Mouse (Mus musculus) gastrocnemius, postnatal 14 days (tissue): ENCODE measurements around the gene Upf2. TPM values are rescaled to one million over a fixed set of nuclear protein-coding genes. Genes with fewer than 3 reads are reported as not detected.

Experiments
- DNase-seq: peaks from one replicate; pipeline ENCODE4 v3.0.0; 2021; ENCODE audit warnings: mixed read lengths
- intact Hi-C: fragments of 180-260 bp; cut with DNase I; formaldehyde crosslinking; loops from one replicate; pipeline ENCODE4 v1.15.1; 2025; ENCODE audit warnings: low total_unique reads
- long read RNA-seq, 2 experiments: library from polyadenylated mRNA; stranded (forward); transcript quantifications; one replicate each; pipeline ENCODE4 v2.0.0; 2021
- total RNA-seq, 2 experiments: library from RNA; stranded (reverse); gene quantifications; 2 replicates each; pipeline ENCODE4 v1.2.3; 2021

Gene Upf2
- total RNA-seq = 10 to 100 TPM; 12.1 to 12.8 TPM
- long read RNA-seq, experiment 1, full-length matches to known transcripts = 5 of 9 reads
- long read RNA-seq, experiment 1, partial matches to known transcripts = 1 of 9 reads
- long read RNA-seq, experiment 1, other reads (novel, unspliced or antisense) = 3 of 9 reads
- long read RNA-seq, experiment 2, full-length matches to known transcripts = 2 of 6 reads
- long read RNA-seq, experiment 2, partial matches to known transcripts = 3 of 6 reads
- long read RNA-seq, experiment 2, other reads (novel, unspliced or antisense) = 1 of 6 reads

DNA sequence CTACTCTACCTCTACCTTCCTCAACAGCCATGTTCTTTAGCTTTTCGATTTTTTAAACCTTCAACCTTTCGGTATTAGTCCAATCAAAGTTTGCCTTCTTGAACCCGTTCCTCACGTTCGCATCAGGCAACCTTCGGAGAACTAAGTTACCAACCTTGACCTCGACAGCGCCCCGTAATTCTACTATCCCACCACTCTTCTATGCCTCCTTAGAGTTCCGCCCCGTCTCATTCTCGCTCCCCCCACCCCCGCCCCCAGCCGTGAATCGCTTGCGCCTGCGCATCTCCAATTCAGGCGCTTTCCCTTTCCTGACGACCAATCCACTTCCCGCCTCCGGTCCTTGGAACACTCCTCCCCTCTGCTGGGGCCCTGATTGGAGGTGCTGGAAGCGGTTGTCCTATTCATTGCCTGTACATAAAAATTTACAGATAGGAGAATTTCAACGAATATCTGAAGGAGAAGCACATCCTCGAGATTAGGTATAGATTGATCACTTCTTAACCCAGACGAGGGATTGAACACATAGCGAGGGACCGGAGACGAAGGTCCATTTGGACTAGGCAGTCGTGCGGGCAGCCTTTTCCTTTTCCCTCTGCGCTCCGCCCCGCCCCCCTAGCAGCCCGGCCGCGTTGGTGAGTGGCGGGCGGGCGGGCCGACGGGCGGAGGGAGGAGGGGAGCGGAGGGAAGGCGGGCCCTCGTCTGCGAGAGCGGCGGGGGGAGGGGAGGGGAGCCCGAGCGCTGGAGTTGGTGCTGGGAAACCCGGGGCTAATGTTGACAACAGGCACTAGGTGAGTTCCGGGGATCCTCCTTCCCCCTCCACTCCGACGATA, at the start of gene Upf2:
Gene Upf2 (plus strand): TSS at position 704 of the 830 bp plus-strand sequence.
- intact Hi-C loops = no loop called here
- peak; percentile 96 for DNase-seq

DNA sequence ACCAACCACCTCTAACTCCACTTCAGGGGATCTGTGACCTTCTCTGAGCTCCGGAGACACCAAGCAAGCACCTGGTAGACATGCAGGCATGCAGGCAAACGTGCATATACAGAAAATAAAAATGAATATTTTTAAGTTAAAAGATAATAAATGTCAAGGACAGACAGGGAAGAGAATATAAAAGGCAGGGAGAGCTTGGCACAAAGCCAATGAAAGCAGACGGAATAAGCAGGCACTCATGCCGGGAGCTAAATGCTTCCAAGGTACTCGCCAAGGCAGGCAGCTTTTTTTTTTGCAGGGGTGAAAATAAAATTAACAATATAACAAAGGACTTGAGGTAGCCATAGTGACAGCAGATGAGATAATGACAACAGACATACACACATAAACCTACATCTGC, 45.2 kb upstream of the Upf2 start:
- intact Hi-C loops = no loop called here
- DNase-seq = no peak

GRCm38 (mm10) chr2:5906625-5907024, 44.6 kb upstream of the Upf2 start:
- no peak for DNase-seq
- intact Hi-C loops = no loop called here

DNA sequence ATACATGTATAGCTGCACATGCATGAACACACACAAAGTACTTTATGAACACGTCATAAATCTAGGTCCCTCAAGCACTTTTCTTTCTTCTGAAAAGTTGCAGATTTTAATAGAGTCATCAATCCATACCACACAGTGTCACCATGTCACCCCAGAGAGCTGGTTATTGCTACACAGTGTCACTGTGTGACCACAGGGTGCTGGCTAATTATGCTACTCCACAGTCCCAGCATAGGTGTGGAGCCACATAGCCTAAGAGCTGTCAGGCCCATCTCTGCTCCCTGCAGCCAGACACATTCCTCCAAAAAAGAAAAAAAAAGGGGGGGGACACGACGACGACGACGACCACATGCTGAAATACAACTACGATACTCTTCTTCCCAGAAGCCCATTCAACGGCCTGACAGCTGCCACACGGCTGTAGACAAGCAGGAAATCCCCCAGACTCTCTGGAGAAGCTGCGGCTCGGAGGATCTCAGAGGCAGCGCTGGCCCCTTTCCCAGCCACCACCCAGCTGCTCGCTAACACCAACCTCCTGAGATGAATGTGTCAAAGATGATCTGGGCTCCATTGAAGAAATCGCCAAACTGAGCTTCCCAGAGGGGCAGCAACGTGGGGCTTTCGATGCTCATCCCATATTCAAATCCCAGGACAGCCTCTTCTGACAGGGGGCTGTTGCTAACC, 39.8 kb upstream of the Upf2 start:
- intact Hi-C loops = no loop called here
- peak; percentile 9 for DNase-seq

GRCm38 (mm10) chr2:5922823-5923222, 28.4 kb upstream of the Upf2 start:
- intact Hi-C loops = no loop called here

DNA sequence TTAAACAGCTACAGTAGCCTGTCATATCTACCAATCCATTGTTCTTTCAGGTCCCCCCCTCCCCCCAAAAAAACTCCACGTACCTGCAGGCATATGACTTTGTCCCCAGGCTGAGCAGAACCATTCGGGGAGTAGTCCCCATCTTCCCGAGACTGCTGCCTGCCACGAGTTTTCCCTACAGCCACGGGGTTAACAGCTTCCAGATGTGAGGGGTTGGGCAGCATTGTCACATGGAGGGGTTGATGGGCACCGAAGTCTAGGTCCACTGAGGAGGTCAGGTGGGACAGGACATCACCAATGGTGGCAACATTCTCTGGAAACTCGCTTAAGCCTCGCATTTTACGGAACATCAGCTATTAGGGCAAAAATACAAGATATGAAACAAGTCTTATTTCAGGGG, 27.5 kb upstream of the Upf2 start:
- intact Hi-C loops = no loop called here
- no peak for DNase-seq

More at GRCm38 (mm10) chr2:5922823-5923222, 28.4 kb upstream of the Upf2 start:
- no peak for DNase-seq

- intact Hi-C loops = no loop called here
- no peak for DNase-seq
Observed at GRCm38 (mm10) chr2:5927481-5927880, 23.8 kb upstream of the Upf2 start.

GRCm38 (mm10) chr2:5929793-5930192, 21.5 kb upstream of the Upf2 start:
- intact Hi-C loops = no loop called here

GRCm38 (mm10) chr2:5930291-5931054, 20.8 kb upstream of the Upf2 start:
- intact Hi-C loops = no loop called here
- DNase-seq = no peak

More at GRCm38 (mm10) chr2:5929793-5930192, 21.5 kb upstream of the Upf2 start:
- DNase-seq = no peak

DNA sequence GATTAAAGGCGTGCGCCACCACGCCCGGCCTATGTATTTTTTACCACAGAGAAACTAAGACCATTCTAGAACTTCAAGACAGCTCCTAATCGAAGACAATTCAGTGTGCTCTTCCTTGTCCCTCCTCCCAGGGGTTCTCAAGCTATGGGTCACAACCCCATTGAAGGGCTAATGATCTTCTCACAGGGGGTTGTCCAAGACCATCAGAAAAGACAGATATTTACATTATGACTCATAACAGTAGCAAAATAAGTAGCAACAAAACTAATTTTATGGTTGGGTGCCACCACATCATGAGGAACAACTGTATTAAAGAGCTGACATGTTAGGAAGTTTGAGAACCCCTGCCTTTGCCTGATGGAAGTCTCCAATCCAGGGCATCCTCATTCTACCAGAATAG, 19.3 kb upstream of the Upf2 start:
- no peak for DNase-seq
- intact Hi-C loops = no loop called here

- intact Hi-C loops = no loop called here
- no peak for DNase-seq
Observed at GRCm38 (mm10) chr2:5934936-5935335, 16.3 kb upstream of the Upf2 start.

DNA sequence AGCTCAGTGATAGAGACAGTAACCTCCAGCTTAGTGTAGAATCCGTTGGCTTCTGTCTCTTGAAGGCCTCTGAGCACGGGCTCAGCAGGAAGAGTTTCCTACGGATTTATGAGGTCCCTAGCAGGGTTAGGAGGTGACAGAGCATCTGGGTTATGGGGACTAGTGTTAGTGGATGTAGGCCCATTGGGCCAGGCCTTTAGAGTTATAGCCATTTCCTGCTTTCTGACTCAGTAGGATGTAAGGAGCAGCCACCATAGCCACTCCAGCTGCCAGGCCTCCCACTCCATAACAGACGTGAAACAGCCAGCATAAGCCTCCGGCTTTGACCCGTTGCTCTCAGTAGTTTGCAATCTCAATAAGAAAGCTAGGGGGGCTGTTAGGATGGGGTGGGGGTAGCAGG, 15.2 kb upstream of the Upf2 start:
- intact Hi-C loops = no loop called here
- DNase-seq = no peak

DNA sequence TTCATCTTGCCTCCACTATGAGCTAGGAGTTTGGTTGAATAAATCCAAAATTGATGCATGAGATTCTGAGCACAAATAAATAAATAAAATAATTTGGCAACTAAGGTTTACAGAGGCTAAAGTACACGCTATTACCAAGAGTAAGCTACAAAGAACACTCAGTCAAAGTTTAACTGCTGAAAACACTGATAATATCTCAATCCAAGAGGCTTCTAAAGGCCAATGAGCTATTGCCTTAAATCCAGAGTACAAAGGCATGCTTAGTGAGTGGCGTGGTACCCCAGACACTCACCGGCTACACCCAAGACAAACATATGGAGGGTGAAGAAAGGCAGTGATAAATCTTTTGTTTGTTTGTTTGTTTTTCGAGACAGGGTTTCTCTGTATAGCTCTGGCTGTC, 14.7 kb upstream of the Upf2 start:
- no peak for DNase-seq
- intact Hi-C loops = no loop called here

DNA sequence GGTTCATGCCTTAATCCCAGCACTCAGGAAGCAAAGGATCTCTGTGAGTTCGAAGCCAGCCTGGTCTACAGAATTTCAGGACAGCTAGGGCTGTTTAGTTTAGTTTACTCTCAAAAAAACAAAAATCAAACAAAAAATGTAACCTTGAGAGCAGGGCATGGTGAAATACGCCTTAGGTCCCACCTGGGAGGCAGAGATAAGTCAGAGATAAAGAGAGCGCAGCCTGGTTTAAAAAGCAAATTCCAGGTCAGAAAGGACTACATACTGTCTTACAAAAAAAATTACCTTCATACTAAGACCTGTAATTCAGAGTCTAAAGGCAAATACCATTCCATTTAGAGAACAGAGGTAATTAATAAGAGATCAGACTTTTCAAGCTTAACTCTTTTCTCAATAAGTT, 11.9 kb upstream of the Upf2 start:
- intact Hi-C loops = no loop called here
- DNase-seq = no peak

DNA sequence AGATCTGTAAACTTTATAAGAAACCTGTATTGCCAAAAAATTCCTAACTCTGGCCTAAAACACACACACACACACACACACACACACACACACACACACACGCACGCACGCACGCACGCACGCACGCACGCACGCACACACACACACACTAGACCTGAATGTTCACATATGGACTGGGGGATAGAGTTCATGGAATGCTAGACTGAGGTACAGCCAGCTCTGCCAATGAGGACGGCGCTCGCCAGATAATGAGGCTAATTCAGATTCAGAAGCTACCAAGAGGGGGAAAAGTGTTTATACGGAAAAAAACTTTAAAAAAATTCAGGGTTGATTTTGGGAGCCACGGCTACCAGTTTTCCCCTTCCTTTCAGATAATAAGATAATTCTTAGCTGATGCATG, 11.4 kb upstream of the Upf2 start:
- no peak for DNase-seq
- intact Hi-C loops = no loop called here

- no peak for DNase-seq
Observed at GRCm38 (mm10) chr2:5940936-5941335, 10.3 kb upstream of the Upf2 start.

DNA sequence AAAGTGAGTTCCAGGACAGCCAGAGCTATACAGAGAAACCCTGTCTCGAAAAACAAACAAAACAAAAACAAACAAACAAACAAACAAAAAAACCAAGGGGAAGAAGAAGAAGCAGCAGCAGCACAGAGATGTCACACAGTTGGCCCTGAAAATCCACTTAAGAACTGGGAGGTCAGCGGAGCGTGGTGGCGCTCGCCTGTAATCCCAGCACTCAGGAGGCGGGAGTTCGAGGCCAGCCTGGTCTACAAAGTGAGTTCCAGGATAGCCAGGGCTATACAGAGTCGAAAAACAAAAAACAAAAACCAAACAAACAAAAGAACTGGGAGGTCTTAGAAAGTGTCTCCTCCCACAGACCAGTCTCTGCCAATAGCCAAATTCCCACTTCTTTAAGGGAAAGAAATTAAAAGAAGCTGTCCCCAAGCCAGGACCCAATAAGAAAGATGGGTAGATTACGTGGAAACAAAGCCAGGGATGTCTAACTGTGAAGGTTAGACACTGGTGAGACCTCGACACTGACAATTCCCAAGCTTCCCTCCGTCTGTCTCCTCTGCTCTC, 9.3 kb upstream of the Upf2 start:
- no peak for DNase-seq
- intact Hi-C loops = no loop called here

More at GRCm38 (mm10) chr2:5940936-5941335, 10.3 kb upstream of the Upf2 start:
- intact Hi-C loops = no loop called here

- peak; percentile 58 for DNase-seq
- intact Hi-C loops = no loop called here
Observed at GRCm38 (mm10) chr2:5942416-5943032, 8.7 kb upstream of the Upf2 start, which contains the start of gene Dhtkd1. TSS of gene Dhtkd1 (minus strand) at chr2:5942792.

GRCm38 (mm10) chr2:5943071-5943470, 8.2 kb upstream of the Upf2 start:
- DNase-seq = no peak
- intact Hi-C loops = no loop called here
